Mouse (Mus musculus): ENCODE measurements around the gene Trim17. TPM values are rescaled to one million over a fixed set of nuclear protein-coding genes. Genes with fewer than 3 reads are reported as not detected.

The Trim17 gene
- 0.30 TPM for polyA plus RNA-seq (2017; shearing (Covaris generic))

DNA sequence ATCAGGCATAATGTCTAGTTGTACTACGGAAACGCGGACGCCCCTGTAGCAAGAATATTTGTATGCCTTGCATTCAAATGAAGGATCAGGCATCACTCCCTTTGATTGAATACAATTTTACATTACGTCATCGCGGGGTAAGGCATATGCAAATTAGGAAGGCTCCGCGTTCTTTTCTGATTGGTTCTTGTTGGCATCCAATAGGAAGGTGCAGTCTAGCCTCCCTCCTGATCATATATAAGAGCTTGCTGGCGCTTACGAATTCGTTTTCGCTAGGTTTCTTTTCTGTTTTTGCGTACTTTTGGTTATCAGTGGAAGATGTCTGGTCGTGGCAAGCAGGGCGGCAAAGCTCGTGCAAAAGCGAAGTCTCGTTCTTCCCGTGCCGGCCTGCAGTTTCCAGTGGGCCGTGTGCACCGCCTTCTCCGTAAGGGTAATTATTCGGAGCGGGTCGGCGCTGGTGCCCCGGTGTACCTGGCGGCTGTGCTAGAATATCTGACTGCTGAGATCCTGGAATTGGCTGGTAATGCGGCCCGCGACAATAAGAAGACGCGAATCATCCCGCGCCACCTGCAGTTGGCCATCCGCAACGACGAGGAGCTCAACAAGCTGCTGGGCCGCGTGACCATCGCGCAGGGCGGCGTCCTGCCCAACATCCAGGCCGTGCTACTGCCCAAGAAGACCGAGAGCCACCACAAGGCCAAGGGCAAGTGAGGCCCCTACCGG lies at the start of gene Trim17, which contains the start of gene Hist3h2a:
TSS of gene Trim17 (plus strand) at position 266 of the 723 bp plus-strand sequence.
TSS of gene Hist3h2a (plus strand) at position 266 of the 723 bp plus-strand sequence.

GRCm38 (mm10) chr11:58917745-58918366 lies 36.6 kb upstream of the Trim17 start, which contains the start of gene Btnl10:
Gene Btnl10 (plus strand): TSS chr11:58917908.

DNA sequence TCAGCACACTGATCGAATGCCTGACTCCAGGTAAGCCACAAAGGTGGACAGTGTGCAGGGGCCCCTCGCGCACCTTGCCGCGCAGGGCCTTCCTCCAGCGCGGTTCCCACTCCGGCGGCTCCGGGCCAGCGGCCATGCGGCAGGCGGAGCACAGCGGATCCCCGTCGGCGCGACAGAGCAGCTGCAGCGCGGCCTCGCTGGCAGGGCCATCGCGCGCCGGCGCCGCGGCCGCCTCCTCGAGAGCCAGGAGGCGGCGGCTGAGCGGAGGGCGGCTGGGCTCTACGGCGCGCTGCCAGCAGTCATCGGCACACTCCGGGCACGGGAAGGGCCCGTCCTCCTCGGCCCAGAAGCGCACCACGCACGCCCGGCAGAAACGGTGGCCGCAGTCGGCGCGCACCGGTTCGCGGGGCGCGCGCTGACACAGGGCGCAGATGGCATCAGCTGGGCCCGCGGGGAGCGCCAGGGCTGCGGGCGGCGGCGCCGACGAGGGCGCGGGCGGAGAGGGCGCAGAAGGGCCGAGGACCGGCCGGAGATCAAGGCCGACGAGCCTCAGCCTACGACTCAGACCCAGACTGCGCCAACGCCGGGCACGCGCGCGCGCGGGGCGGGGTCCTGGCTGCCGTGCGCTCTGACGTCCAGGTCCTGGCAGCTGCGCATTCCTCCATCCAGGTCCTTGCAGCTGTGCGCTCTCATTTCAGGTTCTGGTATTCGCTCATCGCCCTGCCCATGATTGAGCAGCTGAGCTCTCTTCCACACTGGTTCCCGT lies 16.0 kb upstream of the Trim17 start, which contains the start of gene Rnf187:
TSS of gene Rnf187 (minus strand) at position 595 of the 766 bp plus-strand sequence.

DNA sequence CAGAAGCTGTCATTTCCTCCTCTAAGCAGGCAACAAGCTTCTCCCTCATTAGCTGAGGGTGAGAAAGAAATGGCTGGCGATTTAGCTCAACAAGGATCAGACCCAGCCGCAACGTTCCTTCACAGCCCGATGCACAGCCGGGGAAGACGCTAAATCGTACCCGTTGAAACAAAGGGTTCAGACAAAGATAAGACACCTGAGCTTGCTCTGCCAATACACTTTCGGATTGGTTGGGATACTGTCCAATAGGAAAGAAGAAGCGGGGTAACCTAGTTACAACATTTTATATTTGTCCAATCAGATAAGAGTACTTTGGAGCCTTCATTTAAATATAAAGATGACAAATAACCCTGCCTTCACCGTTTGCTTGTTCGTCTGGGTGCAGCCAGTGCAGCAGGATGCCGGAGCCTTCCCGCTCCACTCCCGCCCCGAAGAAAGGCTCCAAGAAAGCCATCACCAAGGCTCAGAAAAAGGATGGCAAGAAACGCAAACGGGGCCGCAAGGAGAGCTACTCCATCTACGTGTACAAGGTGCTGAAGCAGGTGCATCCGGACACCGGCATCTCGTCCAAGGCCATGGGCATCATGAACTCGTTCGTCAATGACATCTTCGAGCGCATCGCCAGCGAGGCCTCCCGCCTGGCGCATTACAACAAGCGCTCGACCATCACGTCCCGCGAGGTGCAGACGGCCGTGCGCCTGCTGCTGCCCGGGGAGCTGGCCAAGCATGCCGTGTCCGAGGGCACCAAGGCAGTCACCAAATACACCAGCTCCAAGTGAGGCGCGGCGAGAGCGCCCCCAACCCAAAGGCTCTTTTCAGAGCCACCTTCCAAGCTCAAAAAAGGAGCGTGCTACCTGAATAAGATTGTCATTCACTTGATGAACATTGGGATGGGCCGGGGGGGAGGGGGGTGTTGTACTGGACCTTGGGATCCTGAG lies 5.7 kb upstream of the Trim17 start, which contains the start of gene Hist3h2ba:
TSS of gene Hist3h2ba (plus strand) at position 379 of the 938 bp plus-strand sequence.

GRCm38 (mm10) chr11:58978027-58978705 lies 23.7 kb downstream of the Trim17 start, which contains the start of gene Trim11:
Gene Trim11 (plus strand): TSS chr11:58978093.

Other genes starting within 250 kb of the Trim17 start
- not detected for gene Olfr318, start 230.7 kb upstream of the Trim17 start, polyA plus RNA-seq (2017; shearing (Covaris generic))
- not detected for gene Olfr317, start 215.5 kb upstream of the Trim17 start, polyA plus RNA-seq (2017; shearing (Covaris generic))
- not detected for gene Olfr316, start 202.0 kb upstream of the Trim17 start, polyA plus RNA-seq (2017; shearing (Covaris generic))
- gene Olfr315, start 181.5 kb upstream of the Trim17 start, polyA plus RNA-seq (2017; shearing (Covaris generic)): not detected
- not detected for gene Olfr314, start 171.7 kb upstream of the Trim17 start, polyA plus RNA-seq (2017; shearing (Covaris generic))
- gene Fam183b, start 152.7 kb upstream of the Trim17 start, polyA plus RNA-seq (2017; shearing (Covaris generic)): not detected
- gene Olfr313, start 139.7 kb upstream of the Trim17 start, polyA plus RNA-seq (2017; shearing (Covaris generic)): not detected
- gene Olfr312, start 125.4 kb upstream of the Trim17 start, polyA plus RNA-seq (2017; shearing (Covaris generic)): 0.12 TPM
- not detected for gene Olfr311, start 115.4 kb upstream of the Trim17 start, polyA plus RNA-seq (2017; shearing (Covaris generic))
- 1.7 TPM for gene Gm12258, start 107.5 kb upstream of the Trim17 start, polyA plus RNA-seq (2017; shearing (Covaris generic))
- 3.0 TPM for gene 2810021J22Rik, start 87.5 kb upstream of the Trim17 start, polyA plus RNA-seq (2017; shearing (Covaris generic))
- gene Zfp39, start 50.5 kb upstream of the Trim17 start, polyA plus RNA-seq (2017; shearing (Covaris generic)): 3.0 TPM
- not detected for gene Btnl10, start 36.8 kb upstream of the Trim17 start, polyA plus RNA-seq (2017; shearing (Covaris generic))
- 199 TPM for gene Rnf187, start 15.8 kb upstream of the Trim17 start, polyA plus RNA-seq (2017; shearing (Covaris generic))
- gene Hist3h2ba, start 5.8 kb upstream of the Trim17 start, polyA plus RNA-seq (2017; shearing (Covaris generic)): 13.5 TPM
- 23.4 TPM for gene Hist3h2a, start within 50 bp of the Trim17 start, polyA plus RNA-seq (2017; shearing (Covaris generic))
- 35.4 TPM for gene Trim11, start 23.4 kb downstream of the Trim17 start, polyA plus RNA-seq (2017; shearing (Covaris generic))
- not detected for gene Obscn, start 181.7 kb downstream of the Trim17 start, polyA plus RNA-seq (2017; shearing (Covaris generic))
- gene Iba57, start 209.1 kb downstream of the Trim17 start, polyA plus RNA-seq (2017; shearing (Covaris generic)): 16.7 TPM
- not detected for gene Gjc2, start 228.5 kb downstream of the Trim17 start, polyA plus RNA-seq (2017; shearing (Covaris generic))
- gene Guk1, start 237.5 kb downstream of the Trim17 start, polyA plus RNA-seq (2017; shearing (Covaris generic)): 56.0 TPM
- 20.8 TPM for gene Mrpl55, start 247.8 kb downstream of the Trim17 start, polyA plus RNA-seq (2017; shearing (Covaris generic))